Mouse (Mus musculus) adrenal gland, postnatal 25 days (tissue): ENCODE measurements around the gene Mfap3. TPM values are rescaled to one million over a fixed set of nuclear protein-coding genes. Genes with fewer than 3 reads are reported as not detected.

Experiments
- total RNA-seq: library from RNA; stranded (reverse); gene quantifications from 2 replicates; pipeline ENCODE4 v1.2.3, GENCODE M21; 2021

The Mfap3 gene
- total RNA-seq, 1 experiment from 2014 or later, result 32.2 TPM

Other genes starting within 250 kb of the Mfap3 start
- gene Fam114a2, start within 50 bp of the Mfap3 start, total RNA-seq, result 70.8 and 82.7 TPM in 2 replicates
- gene Galnt10, start 126.8 kb downstream of the Mfap3 start, total RNA-seq, result 52.7 and 55.6 TPM in 2 replicates